Mouse (Mus musculus) ES-CJ7 (cell line): Measurements from ENCODE around the gene Rabgap1l.
"Not testable (repeated sequence)": the region's sequence is repeated elsewhere in the genome, so short reads cannot be mapped to it uniquely, and the experiment has no call there.

Experiments used
- DNase-seq: peaks from one replicate; pipeline ENCODE4 v3.0.0; 2011; ENCODE audit warnings: low read depth, low spot score

The Rabgap1l gene

DNA sequence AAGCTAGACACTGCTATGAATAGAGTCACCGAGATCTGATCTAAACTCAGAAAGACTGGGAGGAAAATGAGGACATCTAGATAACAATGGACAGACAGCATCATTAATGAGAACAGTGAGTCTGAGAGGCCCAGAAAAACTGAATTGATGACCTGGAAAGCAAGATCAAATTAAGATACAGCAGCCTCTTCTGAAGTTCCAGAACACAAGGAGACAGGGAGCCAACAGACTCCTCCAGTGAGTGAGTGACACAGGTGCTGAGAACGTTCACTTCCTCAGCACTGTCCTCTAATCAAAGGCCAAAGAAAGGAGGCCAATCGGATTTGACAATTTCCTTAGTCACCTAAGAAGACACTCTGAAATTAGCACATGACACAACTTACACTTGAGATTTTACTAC is 307.3 kb downstream of the Rabgap1l start:
- no peak for DNase-seq

DNA sequence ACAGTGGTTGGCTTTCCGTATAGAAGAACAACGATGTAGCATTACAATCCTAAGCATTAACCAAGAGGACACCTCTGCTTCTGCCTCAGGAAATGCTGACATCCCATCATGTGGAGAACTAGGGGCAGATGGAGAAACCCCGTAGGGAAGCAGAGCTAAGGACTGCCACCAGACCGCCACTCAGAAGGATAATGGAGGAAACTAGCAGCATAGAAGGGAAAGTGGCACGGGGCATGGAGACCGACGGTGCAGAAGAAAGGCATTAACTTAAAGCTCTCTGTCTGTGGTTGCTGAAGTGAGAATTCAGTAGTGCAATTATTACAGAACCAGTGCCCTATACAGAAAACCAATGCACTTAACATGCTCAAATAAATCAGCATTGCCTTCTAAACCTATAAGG is 308.0 kb downstream of the Rabgap1l start:
- DNase-seq: no peak

DNA sequence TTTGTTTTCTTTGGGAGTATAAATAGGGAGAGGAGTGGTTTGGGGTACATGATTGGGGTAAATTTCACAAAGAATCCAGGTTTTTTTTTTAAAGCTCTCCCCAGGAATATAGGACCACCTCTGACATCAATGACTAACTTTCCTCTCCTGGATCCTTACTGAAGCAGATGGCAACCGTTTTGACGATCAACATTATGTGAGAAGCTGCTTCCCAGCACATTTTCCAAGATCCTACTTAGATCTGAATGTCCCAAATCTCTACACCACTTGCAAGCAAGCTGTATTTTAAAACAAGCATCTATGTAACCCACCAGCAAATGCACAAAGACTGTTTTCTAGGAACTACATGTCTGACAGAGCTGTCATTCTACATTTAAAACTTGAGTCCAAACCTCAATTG is 311.4 kb downstream of the Rabgap1l start:
- no peak for DNase-seq

DNA sequence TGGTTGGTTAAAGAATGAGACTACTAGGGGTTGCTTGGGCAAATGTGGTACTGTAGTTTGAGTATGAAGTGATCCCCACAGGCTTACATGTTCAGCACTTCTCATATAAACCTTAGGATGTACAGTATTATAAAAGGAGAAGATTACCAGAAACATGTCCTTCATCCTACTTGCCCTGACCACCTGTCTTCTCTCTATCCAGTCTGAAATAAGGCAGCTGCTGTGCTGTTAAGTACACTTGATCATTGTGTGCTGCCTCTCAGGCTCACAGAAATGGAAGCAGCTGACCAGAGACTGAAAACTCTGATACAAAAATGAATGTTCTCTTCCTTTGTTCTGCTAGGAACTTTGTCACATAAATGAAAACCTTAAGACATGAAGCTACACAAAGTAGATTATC is 325.6 kb downstream of the Rabgap1l start:
- DNase-seq: no peak

DNA sequence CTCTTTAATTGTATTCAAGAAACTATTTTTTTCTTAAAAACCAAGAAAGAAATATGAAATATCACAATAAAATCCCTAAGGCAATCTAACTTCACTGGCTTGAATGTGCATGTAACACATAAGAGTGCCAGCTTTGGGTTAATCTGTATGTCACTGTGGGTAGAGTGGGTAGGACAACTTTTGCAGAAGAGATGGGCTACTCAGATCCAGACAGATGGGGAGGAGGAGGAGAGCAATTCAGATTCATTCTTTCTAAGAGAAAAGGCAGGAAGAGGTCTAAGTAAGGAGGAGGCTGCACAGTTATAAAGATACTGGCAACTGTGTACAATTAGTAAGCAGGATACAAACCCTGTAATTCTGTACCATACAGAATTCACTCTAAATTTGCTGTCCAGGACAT is 327.8 kb downstream of the Rabgap1l start:
- DNase-seq: no peak

DNA sequence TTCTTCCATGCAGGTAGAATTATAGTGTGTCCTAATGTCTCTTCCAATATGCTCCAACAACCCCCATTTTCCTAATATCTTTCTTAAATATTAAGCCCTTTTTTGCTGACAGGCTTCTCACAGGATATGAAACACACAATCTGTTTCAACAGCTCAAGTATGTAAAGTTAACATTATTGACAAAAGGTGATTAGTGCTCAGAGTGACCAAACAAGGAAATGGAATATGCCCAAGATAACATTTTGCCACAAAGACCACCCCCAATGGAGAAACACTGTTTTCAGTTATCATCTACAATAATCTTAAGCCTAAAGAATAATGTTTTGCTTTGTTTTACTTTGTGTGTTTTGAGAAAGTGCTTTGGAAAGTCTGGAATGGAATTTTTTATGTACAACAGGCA is 328.9 kb downstream of the Rabgap1l start:
- DNase-seq: no peak

DNA sequence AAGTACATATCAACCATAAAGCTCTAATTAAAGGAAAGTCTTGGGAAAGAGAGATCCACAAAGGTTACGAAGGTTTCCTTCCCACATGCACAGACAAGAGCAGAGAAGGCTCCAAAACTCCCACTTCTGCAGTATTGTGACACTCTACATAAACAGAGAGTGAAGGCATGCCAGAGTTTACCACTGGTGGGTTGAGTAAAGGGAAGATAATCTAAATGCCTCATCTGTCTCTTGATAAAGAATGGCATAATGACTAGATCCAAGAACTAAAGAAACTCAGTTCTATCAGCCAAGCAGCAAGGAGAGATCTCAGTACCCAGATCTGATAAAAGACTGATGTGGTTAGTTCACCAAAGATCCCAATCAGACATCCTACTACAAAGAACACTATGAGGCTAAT is 332.7 kb downstream of the Rabgap1l start:
- DNase-seq: no peak

DNA sequence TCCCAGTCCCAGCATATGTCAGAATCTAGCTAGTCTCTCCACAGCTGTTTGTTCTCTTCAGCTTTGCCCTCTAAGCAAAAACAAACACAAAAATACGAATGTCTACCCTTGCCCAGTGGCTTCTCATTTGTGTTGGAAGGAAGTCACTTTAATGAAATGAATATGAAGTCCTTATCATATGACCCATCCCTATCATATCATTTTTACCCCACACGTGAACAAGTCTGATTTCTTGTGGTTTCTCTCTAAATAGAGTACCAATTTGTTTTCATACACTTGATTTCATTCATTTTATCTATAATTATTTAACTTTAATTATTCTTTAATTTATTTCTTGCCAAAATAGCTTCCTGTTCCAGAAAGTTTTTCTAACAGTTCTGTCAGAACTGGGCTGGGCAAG is 341.3 kb downstream of the Rabgap1l start:
- no peak for DNase-seq

DNA sequence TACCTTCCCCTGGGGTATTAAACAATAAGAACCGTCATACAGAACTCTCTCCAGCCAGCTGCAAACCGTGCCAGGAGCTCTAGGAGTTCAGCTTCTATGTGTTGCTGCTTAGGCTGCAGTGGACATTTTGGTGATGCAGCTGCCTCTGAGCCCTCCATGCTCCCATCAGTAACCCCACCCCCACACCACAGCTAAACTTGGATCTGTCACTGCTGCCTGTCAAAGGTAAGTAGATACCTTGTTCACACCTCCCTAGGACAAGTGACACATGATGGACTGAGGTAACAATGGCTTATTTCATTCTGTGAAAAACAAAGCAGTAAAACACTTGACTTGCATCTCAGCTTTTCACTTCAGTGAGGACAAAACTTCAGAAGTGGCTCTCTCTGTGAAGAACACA is 344.3 kb downstream of the Rabgap1l start:
- DNase-seq: no peak

DNA sequence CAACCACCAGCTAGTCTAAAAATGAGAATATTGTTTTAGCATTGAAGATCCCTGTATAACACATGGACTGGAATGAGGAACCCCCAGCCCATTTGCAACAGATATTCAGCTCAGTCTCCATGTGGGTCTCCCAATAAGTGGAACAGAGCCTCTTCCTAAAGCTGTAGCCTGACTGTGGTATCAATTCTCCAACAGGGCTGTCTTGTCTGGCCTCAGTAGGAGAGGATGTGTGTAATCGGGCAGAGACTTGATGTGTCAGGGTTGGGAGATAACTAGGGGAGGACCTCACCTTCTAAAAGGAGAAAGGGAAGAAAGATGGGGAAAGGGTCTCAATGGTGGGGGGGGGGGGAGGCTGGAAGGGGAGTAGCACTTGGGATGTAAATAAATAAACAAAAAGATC is 346.2 kb downstream of the Rabgap1l start:
- DNase-seq: no peak

DNA sequence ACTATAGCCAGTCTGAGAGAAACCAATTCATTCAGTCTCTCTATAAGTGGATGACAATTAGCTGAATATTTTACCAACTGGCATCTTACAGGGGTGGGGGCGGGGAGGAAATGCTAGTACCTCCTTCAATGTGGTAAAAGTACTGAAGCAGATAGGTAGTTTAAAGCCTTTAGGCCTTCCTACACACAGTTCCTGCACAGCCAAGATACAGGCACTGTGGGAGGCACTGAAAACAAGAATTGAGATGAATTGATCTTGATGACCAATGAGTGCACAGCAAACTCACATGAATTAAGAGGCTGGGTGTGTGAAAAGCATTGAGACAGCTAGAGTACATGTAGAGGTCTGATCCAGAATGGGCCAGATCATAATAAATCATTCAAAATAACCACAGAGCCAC is 349.5 kb downstream of the Rabgap1l start:
- DNase-seq: no peak

DNA sequence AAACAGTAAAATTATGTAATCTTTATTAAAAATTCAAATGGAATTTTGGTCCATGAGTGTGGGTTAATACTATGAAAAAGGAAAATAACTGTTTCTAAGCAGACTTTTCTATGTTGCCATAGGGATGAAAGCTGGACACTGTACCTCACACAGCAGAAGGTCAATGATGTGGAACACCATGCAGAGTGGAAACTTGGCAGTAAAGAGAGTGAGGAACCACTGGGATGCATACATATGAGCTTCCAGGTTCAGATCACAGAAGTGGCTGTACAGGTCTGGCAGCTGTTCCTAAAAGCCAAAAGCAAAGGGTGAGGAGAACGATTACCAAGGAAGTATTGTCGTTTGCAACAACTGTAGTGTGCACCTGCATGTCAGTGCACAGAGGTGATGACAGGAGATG is 351.3 kb downstream of the Rabgap1l start:
- no peak for DNase-seq

DNA sequence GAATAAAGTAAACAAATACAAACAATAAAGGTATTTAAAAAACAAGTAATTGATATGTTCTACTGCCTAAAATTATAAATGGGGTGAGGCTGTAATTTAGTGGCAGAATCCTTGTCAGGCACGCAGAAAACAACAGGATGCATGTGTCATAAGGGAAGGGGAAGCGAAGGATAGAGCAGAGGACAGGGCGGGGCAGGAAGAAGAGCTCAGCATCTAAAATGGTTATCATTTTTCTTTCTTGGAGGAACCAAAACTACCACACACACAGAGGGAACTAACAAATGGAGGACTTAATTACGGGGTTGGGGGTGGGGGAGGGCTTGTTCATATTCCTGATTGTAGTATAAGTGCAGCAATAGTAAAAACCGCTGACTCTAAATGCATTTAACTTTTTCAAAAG is 351.9 kb downstream of the Rabgap1l start:
- DNase-seq: no peak

DNA sequence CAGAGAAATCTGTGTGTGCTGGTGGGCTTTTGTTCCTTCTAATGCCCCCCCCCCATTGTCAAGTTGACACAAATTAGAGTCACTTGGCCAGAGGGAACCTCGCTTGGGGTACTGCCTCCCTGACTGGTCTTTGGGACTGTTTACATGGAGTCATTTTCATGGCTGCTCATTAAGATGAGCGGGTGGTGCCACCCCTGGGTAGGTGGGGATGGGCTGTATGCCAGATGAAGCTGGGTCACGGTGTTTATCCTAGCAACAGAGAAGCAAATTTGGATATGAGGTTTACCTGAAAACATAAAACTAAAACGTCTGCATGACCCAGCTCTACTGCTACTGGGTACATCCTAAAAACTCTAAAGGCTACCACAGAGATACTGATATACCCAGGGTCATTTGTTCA is 354.2 kb downstream of the Rabgap1l start:
- no peak for DNase-seq

DNA sequence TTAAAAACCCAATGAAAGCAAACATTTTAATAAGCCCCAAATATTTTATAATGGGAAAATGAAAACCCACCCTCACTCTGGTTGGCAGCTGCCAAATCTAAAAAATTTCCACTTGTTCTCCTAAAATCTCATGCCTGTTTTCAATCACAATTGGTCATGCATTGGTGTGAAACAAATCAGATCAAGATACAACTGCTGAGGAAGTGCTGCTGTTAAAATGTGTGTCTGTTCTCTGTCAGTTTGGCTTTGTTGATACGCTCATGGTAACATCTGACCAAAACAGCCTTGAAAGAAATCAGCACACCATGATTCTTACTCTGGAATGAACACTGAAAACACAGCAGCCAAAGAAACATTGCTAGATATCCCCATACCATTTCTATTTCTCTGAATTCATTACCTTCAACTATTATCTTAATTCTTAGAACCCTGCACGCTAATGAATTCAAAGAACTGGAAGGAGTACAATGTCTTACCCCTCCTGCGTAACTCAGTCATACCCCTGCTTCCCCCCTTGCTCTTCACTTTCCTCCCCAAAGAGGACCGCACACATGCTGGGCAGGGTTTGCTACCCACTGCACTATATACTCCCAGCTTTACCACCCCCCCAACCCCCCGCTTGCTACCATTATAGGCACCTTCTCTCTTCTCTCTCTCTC is 375.7 kb downstream of the Rabgap1l start:
- no peak for DNase-seq

DNA sequence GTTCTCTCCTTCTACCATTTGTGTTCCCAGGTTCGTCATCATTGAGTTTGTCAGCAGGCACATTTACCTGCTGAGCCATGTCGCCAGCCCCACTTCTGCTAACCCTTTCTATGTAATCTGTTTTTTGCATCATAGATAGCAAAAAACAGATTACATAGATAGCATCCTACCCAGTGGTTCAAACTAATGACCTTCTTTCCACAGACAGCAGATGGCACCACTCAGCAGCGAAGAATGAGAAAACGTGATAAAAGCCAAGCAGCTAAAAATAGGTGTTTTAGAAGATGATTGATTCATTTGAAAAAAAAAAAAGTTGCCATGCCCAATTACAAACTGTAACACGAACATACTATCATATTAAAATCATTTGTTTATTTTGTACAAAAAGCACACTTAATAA is 382.2 kb downstream of the Rabgap1l start:
- DNase-seq: no peak

DNA sequence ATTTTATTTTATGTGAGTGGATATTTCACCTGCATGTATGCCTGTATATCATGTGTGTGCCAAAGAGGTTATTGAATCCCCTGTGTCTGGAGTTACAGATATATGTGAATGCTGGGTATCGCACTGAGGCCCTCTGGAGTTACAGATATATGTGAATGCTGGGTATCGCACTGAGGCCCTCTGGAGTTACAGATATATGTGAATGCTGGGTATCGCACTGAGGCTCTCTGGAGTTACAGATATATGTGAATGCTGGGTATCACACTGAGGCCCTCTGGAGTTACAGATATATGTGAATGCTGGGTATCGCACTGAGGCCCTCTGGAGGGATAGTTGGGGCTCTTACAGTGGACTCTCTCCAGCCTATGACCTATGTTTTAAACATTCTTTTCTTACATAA is 383.3 kb downstream of the Rabgap1l start:
- DNase-seq: not testable (repeated sequence)

DNA sequence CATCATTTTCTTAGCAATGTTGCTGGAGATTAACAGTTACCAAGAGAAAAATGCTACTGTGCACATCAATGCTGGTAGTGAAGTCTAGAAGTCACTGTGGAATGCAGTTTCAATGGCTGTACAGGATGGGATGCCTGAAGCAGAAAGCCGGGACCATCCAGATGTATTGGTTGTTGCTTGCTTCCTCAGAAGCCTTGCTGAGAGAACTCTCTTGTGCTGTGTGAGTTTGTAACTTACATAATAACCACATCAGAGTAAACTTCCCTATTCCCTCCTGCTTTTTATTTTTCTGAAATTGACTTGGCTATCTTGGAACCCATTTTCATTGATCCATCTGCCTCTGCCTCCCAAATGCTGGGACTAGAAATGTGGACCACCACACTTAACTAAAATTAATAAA is 383.9 kb downstream of the Rabgap1l start:
- no peak for DNase-seq

DNA sequence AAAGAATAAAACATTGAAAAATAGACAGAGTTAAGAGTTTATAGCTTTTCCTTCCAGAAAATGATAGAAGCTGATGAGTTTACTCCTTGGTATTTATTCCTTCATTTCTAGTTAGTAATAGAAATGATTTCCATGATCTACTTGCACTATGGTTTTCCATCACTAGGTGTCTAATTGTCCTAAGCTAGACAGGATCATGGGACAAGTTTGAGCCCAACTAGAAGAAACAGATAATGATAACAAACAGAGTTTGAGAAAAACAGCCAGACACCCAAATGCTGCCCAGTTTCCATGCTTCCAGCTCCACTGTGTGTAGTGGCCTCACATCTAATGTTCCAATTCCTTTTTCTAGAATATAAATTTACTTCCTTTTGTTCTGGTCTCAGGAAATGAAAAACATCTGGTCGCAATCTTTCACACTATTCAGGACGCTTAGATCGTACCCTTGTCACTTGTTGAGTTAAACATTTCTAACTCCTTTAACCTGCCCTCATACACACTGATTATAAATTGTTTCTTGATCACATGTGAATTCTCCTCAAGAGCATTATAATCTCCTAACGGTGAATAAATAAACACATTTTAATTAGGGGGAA is 384.6 kb downstream of the Rabgap1l start:
- DNase-seq: no peak

DNA sequence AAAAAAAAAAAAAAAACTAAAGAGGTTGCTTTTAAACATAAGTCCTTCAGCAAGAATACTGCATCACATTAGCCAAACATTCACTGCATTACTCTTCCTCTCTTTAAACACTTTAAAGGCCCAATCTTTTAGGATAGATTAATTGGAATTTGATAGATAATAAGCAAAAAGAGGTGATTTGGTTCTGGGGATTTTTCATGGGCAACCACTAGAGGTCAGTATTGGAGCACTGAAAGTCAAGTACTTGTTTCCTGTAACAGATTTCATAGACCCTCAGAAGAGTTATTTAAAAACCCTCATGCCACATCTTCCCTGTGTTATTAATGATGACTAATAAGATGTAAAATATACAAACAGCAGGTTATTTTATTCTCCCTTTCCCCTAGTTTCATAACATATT is 393.6 kb downstream of the Rabgap1l start:
- peak; percentile 70 for DNase-seq

DNA sequence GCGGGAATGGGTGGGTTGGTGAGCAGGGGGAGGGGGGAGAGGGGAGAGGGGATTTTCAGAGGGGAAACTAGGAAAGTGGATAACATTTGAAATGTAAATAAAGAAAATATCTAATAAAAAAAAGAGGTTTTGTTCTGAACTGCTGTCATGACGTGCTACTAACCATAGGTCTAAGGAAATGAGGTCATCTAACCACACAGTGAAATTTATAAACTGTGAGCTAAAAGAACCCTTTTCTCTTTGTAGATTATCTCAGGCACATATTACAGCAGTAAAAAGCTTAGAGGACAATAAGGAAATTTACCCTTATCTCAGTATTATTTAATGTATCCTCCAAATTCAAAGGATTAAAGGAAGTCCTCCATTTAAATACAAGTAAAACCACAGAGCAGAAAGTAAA is 396.0 kb downstream of the Rabgap1l start:
- no peak for DNase-seq

DNA sequence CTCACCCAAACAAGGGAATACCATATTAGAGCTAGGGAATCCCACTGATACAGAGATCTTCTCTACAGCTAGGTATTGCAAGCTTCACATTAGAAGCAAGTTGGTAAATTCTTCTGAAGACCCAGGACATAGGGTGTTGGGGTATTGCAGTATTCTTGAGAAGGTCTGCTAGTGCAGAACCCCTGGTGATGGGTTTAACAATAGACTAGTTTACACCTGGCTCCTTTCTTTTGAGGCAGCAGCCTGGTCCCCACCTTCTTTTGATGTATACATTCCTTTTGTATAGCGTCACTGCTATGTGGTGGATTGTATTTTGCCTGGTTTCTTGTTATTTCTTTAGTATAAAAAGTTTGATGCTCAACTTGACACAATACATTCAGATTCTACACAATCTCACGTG is 405.6 kb downstream of the Rabgap1l start:
- peak; percentile 58 for DNase-seq

DNA sequence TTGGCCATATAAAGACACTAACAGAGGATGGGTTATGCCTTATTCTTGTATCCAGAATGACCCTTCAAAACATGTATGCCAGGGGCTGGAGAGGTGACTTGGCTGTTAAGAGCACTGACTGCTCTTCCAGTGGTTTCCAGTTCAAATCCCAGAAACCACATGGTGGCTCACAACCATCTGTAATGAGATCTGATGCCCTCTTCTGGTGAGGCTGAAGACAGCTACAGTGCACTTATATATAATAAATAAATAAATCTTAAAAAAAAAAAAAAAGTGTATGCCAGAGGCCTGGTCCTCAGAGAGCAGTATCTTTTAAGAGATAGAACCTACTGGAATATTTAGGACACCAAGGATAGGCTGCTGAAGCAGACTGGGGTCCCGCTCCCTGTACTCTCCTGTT is 414.6 kb downstream of the Rabgap1l start:
- DNase-seq: peak; percentile 32
